Mouse (Mus musculus) inflammation-experienced regulatory T-cells, adult 6 months (primary cell): ENCODE data around the gene Abcg1. TPM values are rescaled to one million over a fixed set of nuclear protein-coding genes. Genes with fewer than 3 reads are reported as not detected.

Experiments
- ATAC-seq: one replicate; pipeline ENCODE4 v1.8.0; 2017
- polyA plus RNA-seq, 3 experiments: library from polyadenylated mRNA; unstranded; fragments of 100-300 nt; shearing (Covaris generic); gene quantifications; one replicate each; pipeline ENCODE4 v1.2.1; 2017

Gene Abcg1
- polyA plus RNA-seq, 3 experiments from 2014 or later = 67.1 to 113 (median 95.6) TPM

GRCm38 (mm10) chr17:31082296-31083078 is 25.0 kb downstream of the Abcg1 start:
- ATAC-seq = peak; percentile 26

DNA sequence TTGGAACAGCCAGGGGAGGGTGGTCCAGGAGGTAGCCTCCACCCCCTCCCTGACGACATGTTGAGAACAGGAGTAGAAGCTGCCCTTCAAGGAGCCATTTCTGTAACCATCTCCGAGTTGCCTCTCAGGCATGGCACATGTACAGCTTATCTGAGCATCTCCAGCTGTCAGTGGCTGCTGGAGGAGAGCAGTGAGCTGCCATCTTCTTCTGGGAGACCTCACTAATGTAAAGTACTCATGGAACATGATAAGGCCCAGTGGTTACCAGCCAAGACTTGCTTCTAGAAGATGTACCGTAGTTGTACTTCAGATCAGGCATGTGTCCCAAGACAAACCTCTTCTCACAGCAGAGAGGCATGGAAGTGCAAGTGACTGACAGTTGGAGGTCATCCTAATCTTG is 28.0 kb downstream of the Abcg1 start:
- no peak for ATAC-seq

- ATAC-seq = no peak
Measured at GRCm38 (mm10) chr17:31086196-31086595, 28.7 kb downstream of the Abcg1 start.

DNA sequence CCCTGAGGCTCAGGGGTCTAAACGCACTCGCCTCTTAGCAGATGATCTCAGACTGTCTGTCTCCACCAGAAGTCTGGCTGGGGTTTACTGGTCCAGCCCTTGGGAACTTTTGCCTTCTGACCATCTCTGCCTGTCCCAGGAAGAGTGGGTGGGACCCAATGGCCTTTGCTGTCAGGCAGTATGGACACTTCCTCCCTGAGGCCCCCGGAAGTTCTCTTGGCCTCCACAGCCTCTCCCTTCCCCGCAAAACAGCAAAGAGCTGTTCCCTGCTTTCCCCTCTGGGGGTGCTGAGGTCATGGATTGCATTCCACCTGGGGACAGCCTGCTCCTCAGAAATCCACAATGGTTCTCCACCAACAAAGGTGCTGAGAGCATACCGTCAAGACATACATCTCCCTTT is 31.2 kb downstream of the Abcg1 start:
- ATAC-seq = no peak

DNA sequence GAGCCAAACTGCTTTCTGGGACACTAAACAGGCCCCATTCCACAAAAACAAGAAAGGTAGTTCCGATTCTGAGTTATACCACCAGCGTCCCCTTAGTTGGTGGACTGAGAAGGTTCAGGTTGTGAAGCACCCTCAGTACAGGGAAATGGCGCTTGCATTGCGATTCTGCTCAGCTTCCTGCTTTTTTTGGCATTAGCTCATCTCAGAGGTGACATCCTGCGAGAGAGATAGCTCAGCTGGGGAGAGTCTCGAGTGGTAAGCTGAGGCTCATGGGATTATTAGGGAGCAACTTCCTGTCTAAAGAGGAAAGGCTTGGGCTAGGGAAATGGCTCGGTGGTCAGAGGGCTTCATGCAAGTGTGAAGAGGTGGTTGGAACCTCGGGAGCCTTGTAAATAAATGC is 32.4 kb downstream of the Abcg1 start:
- ATAC-seq = no peak

DNA sequence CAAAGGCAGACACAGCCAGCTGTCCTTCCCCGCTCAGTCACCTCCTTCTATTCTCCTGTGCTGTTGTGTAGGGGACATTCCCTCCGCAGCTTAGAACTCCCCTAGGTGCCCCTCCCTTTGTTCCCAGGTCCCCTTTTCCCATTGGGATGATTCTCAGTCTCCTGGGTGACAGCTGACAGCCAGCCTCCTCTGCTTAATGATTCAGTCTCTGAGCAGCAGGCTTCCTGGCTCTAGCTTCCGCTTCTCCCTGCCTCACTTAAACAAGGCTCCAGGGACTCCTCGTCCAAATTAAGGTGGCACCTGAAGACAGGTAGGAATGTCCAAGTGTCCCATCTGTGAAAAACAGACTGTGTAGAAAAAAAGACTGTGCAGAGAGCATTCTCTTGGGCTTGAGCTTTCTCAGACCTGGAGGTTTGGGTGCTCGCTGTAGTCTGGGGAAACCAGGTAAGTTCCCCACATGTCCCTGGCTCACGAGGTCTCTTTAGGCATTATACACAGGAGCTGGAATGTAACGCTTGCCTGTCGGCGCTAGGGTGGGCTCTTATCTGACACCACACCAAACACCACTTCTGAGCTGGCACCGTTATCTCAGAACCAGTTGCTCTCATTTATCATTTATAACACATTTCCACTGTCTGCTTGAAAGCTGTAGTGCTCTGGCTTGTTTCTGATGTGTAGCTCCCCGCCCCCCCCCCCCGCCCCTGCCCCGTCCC is 33.7 kb downstream of the Abcg1 start:
- ATAC-seq = no peak

DNA sequence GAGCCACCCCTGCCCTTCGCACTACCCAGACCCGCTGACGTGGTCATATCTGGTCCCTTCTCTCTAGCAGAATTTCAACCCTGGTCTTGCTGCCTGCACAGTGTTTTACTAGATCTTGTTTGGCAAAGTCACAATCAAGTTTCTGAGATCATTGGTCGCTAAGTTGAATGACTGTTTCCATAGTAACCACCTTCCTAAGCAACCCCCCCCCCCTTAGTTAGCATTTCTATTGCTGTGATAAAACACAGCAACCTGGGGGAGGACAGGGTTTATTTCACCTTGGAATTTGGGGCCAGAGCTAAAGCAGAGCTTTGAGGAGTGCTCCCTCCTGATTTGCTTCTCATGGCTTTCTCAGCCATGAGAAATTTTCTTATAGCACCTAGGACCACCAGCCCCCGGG is 37.3 kb downstream of the Abcg1 start:
- no peak for ATAC-seq

GRCm38 (mm10) chr17:31095570-31095969 is 38.1 kb downstream of the Abcg1 start:
- ATAC-seq = no peak

DNA sequence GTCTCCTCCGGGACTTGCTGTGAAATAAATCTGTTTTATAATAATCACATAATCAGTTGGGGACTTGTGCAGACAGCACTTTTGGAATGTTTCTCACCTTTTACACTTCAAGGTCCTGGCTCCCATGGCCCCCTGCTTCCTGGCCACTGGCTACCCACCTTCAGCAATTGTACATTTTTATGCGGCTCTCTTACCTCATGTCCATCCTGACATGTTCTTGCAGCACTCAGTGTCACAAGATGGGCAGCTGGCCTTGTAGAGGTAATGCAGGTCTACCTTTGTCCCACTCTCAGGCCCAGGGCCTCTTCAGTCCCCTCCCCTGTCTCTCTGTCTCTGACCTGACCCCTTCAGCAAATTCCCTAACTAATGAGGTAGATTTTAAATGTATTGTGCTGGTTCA is 39.4 kb downstream of the Abcg1 start:
- no peak for ATAC-seq

DNA sequence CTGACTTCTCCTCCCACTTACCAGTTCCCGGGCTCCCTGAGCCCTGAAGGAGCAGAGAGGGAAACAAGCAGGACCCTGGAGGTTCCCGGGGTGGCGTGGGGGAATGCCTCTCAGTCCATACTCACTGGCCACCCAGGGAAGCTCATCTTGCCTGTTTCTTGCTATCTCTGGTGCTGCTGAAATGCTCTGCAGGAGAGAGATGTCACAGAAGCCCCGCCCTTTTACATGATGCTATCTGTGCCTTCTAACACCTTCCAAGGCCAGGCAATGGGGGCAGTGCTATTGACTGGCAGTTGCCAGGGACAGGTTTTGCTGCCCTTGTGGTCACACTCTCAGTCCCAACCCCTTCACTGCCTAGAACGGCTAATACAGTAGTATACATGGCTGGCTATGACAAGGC is 41.3 kb downstream of the Abcg1 start:
- no peak for ATAC-seq

GRCm38 (mm10) chr17:31103007-31103570 is 45.6 kb downstream of the Abcg1 start:
- ATAC-seq = no peak

DNA sequence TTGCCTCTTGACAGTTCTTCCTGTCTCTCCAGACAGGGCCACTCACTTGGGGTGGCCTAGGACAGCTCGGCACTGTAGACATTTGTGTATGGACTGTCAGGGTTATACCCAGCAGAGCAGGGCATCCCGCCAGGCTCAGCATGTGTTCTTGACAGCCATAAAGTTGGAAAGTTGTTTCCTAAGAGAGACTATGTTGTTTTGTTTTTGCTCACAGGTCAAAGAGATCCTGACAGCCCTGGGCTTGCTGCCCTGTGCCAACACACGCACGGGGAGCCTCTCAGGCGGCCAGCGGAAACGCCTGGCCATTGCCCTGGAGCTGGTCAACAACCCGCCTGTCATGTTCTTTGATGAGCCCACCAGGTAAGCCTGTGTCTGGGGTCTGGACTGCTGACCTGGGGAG is 46.3 kb downstream of the Abcg1 start:
- no peak for ATAC-seq

DNA sequence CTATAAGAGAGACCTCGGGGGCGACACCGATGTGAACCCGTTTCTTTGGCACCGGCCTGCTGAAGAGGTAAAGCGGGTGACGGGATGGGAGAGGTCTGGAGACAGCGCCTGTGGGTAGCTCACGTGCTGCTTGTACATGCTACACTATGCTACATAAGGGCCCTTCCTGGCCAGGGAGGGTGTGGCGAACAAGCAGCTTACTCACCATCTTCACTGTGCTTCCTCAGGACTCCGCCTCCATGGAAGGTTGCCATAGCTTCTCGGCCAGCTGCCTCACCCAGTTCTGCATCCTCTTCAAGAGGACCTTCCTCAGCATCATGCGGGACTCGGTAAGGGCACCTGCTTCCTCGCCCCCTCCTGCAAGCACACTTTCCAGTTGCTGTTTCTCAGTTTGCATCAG is 50.9 kb downstream of the Abcg1 start:
- no peak for ATAC-seq

DNA sequence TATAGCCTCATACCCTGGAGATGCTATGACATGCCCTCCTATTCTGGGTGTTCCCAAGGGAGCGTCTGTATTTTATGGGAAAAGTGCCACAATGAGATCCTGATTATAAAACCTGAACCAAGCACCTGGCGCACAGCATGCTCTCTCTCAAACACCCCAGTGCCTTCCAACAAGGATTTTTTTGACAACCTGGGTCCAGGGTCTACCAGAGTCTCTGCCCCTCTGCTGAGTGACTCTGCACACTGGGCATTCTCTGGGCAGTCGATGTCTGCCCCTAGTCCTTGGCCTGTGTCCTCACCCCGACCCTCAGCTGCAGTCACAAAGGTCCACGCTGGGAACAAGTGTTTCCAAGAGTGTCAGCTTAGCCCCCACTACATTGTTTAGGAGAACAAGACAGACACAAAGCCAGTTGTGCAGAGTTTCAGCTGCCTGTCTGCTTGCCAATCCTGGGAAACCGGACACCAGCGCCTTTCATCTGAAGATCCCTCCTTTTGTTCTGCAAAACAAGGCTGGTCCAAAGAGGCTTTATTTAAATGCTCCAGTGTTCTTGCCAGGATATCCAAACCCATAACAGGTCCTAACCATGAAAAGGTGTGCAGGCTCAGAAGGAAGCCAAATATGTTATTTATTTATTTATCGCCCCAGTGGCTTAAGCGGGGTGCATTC is 55.8 kb downstream of the Abcg1 start:
- ATAC-seq = no peak

GRCm38 (mm10) chr17:31116063-31116462 is 58.6 kb downstream of the Abcg1 start:
- no peak for ATAC-seq

DNA sequence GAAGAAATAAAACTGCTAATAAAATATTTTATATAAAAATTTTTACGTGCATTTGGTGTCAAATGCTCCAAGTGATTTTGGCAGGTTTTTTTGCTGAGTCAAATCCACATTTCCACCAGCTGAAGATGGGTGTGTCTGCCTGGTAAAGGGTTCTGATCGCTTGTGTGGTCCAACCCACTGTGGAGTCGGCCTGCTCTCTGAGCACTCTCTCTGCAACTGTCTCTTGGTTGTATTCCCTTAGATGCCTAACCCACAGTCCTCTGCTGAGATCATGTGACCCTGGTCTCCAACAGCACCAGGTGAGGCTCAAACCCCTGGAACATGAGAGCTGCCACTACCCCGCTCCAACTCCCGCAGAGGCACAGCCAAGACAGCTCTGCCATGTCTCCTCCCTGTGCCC is 60.5 kb downstream of the Abcg1 start:
- no peak for ATAC-seq

DNA sequence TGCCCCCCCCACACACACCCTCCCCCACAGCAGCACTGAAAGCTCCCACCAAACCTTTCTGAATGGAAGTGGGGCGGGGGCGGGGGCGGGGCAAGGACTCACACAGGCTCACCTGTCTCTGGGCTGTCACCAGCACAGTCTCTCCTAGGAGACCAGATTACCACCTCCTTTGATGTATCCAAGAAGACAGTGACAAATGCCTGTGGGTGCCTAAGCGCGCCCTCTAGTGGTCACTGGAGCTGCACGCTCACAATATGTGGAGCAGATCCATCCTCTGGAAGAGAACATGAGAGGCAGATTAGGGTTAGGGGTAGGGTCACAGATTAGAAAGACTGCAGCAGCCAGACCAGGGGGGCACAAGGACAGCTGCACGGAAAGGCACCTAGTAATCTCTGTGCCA is 62.0 kb downstream of the Abcg1 start:
- ATAC-seq = peak; percentile 69

GRCm38 (mm10) chr17:31121975-31122374 is 64.5 kb downstream of the Abcg1 start:
- ATAC-seq = no peak

- no peak for ATAC-seq
Measured at GRCm38 (mm10) chr17:31125548-31126266, 68.2 kb downstream of the Abcg1 start.

GRCm38 (mm10) chr17:31128708-31129318 is 71.3 kb downstream of the Abcg1 start:
- no peak for ATAC-seq

DNA sequence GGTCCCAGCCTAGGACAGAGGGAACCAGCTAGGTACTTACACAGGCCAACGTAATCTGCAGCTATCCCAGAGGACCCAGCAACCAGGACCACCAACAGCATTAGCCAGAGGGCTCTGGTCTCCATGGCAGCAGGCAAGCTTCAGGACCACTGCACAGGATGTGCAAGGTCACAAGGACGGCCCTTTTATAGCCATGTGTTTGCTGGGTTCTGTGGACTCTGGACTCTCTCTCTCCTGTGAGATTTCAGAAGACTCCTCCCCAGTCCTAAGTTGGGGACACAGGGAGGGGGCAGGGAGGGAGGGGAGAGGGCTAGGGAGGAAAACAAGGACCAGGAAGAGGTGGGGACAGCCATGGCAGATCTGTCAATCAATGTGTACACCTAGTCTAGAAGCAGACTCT is 72.0 kb downstream of the Abcg1 start, which contains the start of gene Tff3:
Gene Tff3 (minus strand): TSS at position 195 of the 400 bp plus-strand sequence.
- no peak for ATAC-seq

- ATAC-seq = no peak
Measured at GRCm38 (mm10) chr17:31131269-31131821, 73.9 kb downstream of the Abcg1 start.
